Mouse (Mus musculus) megakaryocyte, embryonic 14.5 days (primary cell): ENCODE measurements around the gene Gnb3. TPM values are rescaled to one million over a fixed set of nuclear protein-coding genes. Genes with fewer than 3 reads are reported as not detected.
A peak's percentile ranks its signal among the peaks of the same experiment; 100 is the strongest.

Source experiments
- H3K27me3 ChIP-seq: replicated peaks from 2 replicates; pipeline ENCODE3; 2012; ENCODE audit warnings: inconsistent platforms
- H3K36me3 ChIP-seq: replicated peaks from 2 replicates; pipeline ENCODE3; 2012; ENCODE audit warnings: low read length, inconsistent platforms, mixed read lengths
- H3K4me1 ChIP-seq: 2 replicates; pipeline ENCODE4 v1.6.1; 2012; ENCODE audit warnings: inconsistent platforms
- H3K4me3 ChIP-seq: replicated peaks from 2 replicates; pipeline ENCODE3; 2012; ENCODE audit warnings: moderate library complexity, mild to moderate bottlenecking, inconsistent platforms
- H3K9me3 ChIP-seq: 2 replicates; pipeline ENCODE4 v1.6.1; 2012; ENCODE audit warnings: inconsistent platforms
- FLI1 ChIP-seq: IDR thresholded peaks from 2 replicates; pipeline ENCODE4 v1.6.1; 2012; ENCODE audit warnings: low read length, inconsistent platforms, mixed read lengths
- GATA1 ChIP-seq: IDR thresholded peaks from 3 replicates; pipeline ENCODE4 v1.6.1; 2012; ENCODE audit warnings: mixed read lengths, low read length, inconsistent platforms, borderline replicate concordance
- polyA plus RNA-seq: library from polyadenylated mRNA; stranded (reverse); fragments of >175 nt; gene quantifications from 2 replicates; pipeline ENCODE4 v1.2.3, GENCODE M21; 2012; ENCODE audit warnings: low replicate concordance; ENCODE audit not compliant: insufficient read depth

The Gnb3 gene
- polyA plus RNA-seq, 1 experiment: not detected

GRCm38 (mm10) chr6:124817971-124818370, 22.1 kb downstream of the Gnb3 start:
- no peak for TF ChIP-seq FLI1
- TF ChIP-seq GATA1: no peak
- peaks cover 88% of the 10 kb centered on the region for H3K36me3 ChIP-seq
- no peaks in the 10 kb centered on the region for H3K9me3 ChIP-seq
- H3K27me3 ChIP-seq: no peaks in the 10 kb centered on the region
- H3K4me3 ChIP-seq: peak overlapping the region; percentile 72
- peaks cover 42% of the 10 kb centered on the region for H3K4me1 ChIP-seq

DNA sequence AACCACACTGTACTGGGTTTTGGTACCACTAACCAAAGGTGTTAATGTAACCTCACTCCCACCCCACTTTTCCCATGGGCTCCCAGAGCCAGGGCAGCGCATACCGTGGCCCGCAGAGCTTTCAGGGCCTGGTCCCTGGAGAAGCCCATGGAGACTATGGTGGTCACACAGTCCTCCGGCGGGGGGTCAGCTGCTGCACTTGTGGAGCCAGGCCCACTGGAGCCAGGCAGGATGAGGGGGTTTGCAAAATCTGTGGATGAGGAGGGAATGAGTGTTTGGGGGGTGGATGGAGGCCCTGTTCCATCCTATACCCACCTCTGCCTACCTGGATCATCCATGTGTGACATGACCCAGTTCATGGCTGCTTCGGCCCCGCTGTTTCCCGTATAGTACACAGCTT, 22.5 kb downstream of the Gnb3 start:
- Histone ChIP-seq H3K36me3 (peaks cover 88% of the 10 kb centered on the region), H3K27me3 (no peaks in the 10 kb centered on the region), H3K9me3 (no peaks in the 10 kb centered on the region), H3K4me3 (peak overlapping the region; percentile 40), H3K4me1 (peaks cover 46% of the 10 kb centered on the region)
- TF ChIP-seq FLI1: no peak
- TF ChIP-seq GATA1: no peak

- H3K36me3 ChIP-seq: peaks cover 88% of the 10 kb centered on the region
These were observed 22.9 kb downstream of the Gnb3 start for GRCm38 (mm10) chr6:124817125-124817524.

DNA sequence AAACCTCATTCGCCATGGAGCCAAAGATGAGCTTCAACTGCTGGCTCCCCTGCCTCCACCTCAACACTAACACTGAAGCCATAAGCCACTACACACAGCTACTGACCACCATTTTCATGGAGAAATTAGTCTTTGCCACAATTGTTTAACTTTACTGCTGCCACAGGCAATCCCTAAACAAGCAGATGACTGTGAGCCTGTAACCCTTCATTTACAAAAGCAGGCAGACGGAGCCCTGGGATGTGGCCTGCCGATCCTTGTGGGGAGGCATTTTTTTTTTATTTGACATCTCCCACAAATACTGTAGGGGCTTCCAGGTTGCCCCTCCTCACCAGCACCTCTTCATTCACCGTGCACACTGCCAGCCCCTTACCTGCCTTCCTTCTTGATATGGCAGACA, 23.5 kb downstream of the Gnb3 start:
- peaks cover 88% of the 10 kb centered on the region for H3K36me3 ChIP-seq
- peaks cover 55% of the 10 kb centered on the region for H3K4me1 ChIP-seq
- TF ChIP-seq GATA1 (no peak), FLI1 (no peak)
- no peak overlapping the region for H3K4me3 ChIP-seq
- H3K27me3 ChIP-seq: no peaks in the 10 kb centered on the region
- H3K9me3 ChIP-seq: no peaks in the 10 kb centered on the region

More at GRCm38 (mm10) chr6:124817125-124817524, 22.9 kb downstream of the Gnb3 start:
- H3K4me1 ChIP-seq: peaks cover 50% of the 10 kb centered on the region
- H3K4me3 ChIP-seq: no peak overlapping the region
- no peak for TF ChIP-seq GATA1
- no peaks in the 10 kb centered on the region for H3K9me3 ChIP-seq
- H3K27me3 ChIP-seq: no peaks in the 10 kb centered on the region

DNA sequence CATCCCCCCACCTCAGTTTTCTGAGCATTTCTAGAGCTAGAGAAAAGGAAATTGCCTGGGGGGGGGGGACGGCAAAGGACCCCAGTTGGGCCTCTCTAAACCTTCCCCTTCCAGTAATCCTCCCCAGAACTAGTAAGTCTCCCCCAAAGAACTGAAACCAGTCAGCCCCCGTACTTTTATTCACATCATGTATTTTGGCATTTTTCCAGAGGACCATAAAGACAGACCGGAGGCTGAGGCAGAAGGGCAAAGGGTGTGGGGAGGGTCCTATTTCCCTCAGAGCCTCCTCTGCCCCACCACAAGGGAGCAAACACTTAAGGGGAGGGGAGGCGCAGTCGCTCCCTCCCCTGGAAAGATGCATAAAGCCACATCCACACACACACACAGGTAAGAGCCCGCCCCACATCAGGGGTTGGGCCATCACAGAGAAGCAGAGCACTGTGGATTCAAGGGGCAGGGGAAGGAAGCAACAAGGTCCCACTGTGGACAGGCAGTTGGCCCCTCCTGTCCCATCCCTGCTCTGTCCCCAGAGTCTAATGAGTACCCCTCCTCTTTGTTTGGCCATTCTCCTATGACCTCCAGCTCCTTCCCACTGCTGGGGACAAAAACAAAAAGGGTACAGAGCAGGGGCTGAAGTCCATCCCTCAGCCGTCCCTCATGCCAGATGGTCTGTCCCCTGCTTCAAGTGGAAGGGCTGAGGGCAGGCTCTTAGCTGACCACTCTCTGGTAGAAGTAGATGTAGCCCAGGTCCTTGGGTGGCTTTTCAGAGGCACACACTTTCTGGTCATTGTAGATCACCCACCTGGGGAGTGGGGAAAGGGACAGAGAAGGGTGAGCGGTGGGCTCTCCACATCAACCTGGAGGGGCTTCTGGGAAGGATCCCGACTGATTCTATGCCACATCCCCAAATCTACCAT, 25.0 kb downstream of the Gnb3 start:
- Histone ChIP-seq H3K4me1 (peaks cover 70% of the 10 kb centered on the region), H3K27me3 (no peaks in the 10 kb centered on the region), H3K9me3 (no peaks in the 10 kb centered on the region), H3K4me3 (no peak overlapping the region), H3K36me3 (peaks cover 86% of the 10 kb centered on the region)
- no peak for TF ChIP-seq GATA1
- no peak for TF ChIP-seq FLI1

- TF ChIP-seq GATA1 (no peak), FLI1 (no peak)
- H3K27me3 ChIP-seq: no peaks in the 10 kb centered on the region
- no peaks in the 10 kb centered on the region for H3K9me3 ChIP-seq
- H3K4me3 ChIP-seq: peak overlapping the region; percentile 98
- H3K4me1 ChIP-seq: peaks cover 75% of the 10 kb centered on the region
- H3K36me3 ChIP-seq: peaks cover 85% of the 10 kb centered on the region
These were observed 25.6 kb downstream of the Gnb3 start for GRCm38 (mm10) chr6:124814448-124814847.

GRCm38 (mm10) chr6:124813933-124814332, 26.1 kb downstream of the Gnb3 start, which contains the start of gene Tpi1:
Gene Tpi1 (minus strand): TSS chr6:124814296.
- no peak for TF ChIP-seq FLI1
- TF ChIP-seq GATA1: no peak
- Histone ChIP-seq H3K4me3 (peak within 1 kb of the TSS; percentile 98), H3K36me3 (peaks cover 80% of the 10 kb centered on the region), H3K4me1 (peaks cover 77% of the 10 kb centered on the region), H3K9me3 (no peaks in the 10 kb centered on the region), H3K27me3 (no peaks in the 10 kb centered on the region)

DNA sequence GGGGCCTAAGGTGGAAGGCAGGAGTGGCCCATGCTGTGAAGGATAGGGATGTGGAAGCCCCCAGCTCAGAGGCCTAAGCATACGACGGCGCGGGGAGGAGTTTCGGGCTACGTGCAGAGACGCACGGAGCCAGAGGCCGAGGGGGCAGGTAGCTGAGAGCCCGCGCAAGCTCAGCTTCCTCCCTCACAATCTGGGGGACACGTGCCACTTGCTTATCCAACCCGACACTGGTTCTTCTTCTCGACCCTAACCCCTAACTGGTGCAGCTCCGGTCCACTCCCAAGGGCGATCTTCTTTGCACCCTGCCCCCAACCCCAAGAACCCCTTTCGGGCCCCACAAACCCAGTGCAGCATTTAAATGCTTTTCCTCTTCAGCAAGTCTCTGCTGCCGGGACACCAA, 26.6 kb downstream of the Gnb3 start:
- TF ChIP-seq FLI1: no peak
- TF ChIP-seq GATA1: no peak
- Histone ChIP-seq H3K27me3 (no peaks in the 10 kb centered on the region), H3K4me1 (peaks cover 78% of the 10 kb centered on the region), H3K4me3 (peak overlapping the region; percentile 98), H3K9me3 (no peaks in the 10 kb centered on the region), H3K36me3 (peaks cover 76% of the 10 kb centered on the region)

GRCm38 (mm10) chr6:124812848-124813247, 27.2 kb downstream of the Gnb3 start:
- TF ChIP-seq GATA1 (no peak), FLI1 (no peak)
- peaks cover 69% of the 10 kb centered on the region for H3K36me3 ChIP-seq
- H3K4me1 ChIP-seq: peaks cover 78% of the 10 kb centered on the region
- H3K27me3 ChIP-seq: no peaks in the 10 kb centered on the region
- no peaks in the 10 kb centered on the region for H3K9me3 ChIP-seq
- H3K4me3 ChIP-seq: peak overlapping the region; percentile 98
